Mouse (Mus musculus) cerebellum, postnatal 4 days (tissue): ENCODE results near the gene Cypt14.
"Not testable (repeated sequence)": the region's sequence is repeated elsewhere in the genome, so short reads cannot be mapped to it uniquely, and the experiment has no call there.

ENCODE experiments used
- DNase-seq, 2 experiments: peaks; one replicate each; pipeline ENCODE4 v3.0.0; 2022; ENCODE audit warnings: low spot score in 2 of 2, mixed read lengths in 1 of 2

Gene Cypt14

DNA sequence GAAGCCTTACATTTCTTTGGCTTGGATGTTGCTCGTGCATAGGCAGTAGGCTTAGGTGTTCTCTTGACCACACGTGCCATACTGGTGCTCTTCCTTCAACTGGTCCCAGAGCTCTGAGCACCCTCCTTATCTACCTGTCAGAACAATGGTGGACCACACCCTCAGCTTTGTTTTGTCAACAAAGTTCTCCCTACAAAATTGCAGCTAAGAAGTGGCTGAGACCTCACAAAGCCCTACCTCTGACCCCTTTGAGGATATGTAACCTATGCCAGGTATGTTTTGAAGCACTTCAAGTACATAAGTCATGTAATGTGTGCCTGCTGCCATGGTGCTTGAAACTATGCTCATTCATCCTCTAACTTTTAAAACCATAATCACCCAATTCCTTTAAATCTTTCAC is at the start of gene Cypt14:
Gene Cypt14 (minus strand): TSS at position 101 of the 400 bp plus-strand sequence.
- not testable (repeated sequence) for DNase-seq
